Mouse (Mus musculus): ENCODE results near the gene Atxn7l1. TPM values are rescaled to one million over a fixed set of nuclear protein-coding genes. Genes with fewer than 3 reads are reported as not detected.
A peak's percentile ranks its signal among the peaks of the same experiment; 100 is the strongest.

Atxn7l1 gene
- total RNA-seq, 4 experiments from 2014 or later: 20.2 to 22.4 (median 20.7) TPM

GRCm38 (mm10) chr12:33182428-33183137 is 35.1 kb downstream of the Atxn7l1 start:
- DNase-seq (ENCODE audit: low spot score): no peak

GRCm38 (mm10) chr12:33183138-33183627 is 35.7 kb downstream of the Atxn7l1 start:
- no peak for DNase-seq (ENCODE audit: low spot score)

GRCm38 (mm10) chr12:33184137-33184536 is 36.6 kb downstream of the Atxn7l1 start:
- no peak for DNase-seq (ENCODE audit: low spot score)

DNA sequence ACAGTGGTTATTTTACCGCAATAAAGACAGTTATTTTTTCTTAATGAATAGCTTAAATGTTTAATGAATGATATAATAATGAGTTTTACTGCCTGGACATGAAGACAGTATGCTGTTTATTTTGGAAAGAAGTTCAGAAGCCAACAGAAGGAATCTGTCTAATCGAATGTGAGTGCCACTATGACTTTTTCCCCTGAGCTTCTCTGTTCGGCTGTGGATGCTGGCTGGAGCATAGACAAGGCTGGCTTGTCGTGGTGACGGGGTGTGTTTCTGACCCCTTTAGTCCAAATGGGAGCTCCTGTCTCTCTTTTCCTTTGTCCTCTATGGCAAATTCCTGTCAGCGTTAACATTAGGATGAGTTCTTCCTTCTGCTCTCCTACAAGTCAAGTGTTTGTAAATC is 37.6 kb downstream of the Atxn7l1 start:
- no peak for DNase-seq (ENCODE audit: low spot score)

DNA sequence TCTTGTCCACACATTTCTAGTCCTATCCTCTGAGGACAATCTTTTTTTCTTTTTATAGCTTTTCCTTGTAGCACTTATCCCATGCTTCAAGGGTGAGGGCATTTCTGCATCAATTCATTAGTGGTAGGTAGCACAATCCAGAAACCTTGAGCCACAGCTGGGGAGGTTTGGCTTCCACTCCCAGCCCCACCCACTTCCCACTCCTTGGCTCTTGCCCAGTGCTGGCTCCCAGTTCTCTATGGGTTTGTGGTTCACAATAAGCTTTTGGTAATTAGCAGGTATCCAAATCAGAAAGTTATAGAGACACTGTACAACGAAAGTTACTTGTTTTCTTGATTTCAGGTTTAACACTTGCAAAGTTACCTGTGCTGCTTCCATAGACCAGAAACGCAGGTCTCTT is 38.8 kb downstream of the Atxn7l1 start:
- DNase-seq (ENCODE audit: low spot score): peak; percentile 59

DNA sequence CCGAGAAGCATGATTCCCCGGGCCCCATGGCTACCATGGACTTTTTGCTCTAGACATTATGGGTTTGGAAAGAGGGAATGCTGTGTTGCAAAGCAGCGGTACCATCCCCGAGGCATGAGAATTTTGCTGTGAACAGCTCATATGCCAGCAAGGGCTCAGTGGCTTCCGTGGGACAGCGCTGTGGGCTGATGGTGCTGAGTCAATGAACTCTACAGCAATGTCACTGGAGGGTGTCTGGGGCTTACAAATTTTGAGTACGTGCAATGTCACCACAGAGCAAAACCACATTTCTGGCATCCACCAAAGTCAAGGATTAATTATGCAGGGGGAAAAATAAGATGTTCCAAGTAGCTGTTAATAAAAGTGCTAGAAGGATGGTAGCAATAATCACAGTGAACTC is 42.6 kb downstream of the Atxn7l1 start:
- DNase-seq (ENCODE audit: low spot score): no peak

DNA sequence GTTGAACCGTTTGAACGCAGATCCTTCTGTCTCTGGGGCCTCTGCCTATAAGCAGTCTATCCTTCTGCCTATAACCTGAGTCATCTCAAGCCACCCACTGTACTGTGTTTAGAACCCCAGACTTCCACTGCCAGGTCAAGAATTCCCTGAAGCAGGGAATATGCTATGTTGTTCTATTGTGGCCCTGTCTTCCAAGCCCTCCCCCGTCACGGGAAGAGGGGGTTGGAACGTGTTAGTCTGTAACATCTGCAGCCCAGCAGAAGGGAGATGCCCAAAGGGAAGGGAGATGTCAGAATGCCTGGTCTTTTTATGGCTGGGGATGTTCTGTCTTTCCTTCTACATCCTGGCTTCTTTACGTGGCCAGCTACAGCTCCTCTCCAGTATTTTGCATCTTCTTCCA is 43.1 kb downstream of the Atxn7l1 start:
- no peak for DNase-seq (ENCODE audit: low spot score)

DNA sequence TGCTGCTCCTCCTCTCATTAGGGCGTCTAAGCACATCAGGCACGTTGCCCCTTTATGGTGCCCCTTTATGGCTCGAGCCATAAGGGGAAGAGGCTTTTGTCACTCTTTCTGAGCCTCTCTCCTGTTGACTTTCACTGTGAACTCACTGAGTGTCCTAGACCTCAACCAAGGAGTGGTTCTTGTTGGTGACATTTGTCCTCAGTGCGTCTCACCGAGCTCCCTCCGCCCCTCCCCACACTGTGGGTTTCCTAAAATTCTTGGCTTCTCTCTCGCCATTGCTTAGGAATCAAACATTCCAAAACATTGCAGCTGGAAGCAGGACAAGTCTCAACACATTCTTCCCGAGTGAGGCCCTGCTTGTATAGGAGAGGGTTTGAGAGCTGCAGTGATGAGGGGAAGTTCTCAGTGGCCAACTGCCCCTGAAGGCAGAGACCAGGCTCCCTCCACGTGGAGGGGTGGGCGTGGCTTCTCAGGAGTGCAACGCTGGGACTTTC is 46.0 kb downstream of the Atxn7l1 start:
- DNase-seq (ENCODE audit: low spot score): peak; percentile 21

DNA sequence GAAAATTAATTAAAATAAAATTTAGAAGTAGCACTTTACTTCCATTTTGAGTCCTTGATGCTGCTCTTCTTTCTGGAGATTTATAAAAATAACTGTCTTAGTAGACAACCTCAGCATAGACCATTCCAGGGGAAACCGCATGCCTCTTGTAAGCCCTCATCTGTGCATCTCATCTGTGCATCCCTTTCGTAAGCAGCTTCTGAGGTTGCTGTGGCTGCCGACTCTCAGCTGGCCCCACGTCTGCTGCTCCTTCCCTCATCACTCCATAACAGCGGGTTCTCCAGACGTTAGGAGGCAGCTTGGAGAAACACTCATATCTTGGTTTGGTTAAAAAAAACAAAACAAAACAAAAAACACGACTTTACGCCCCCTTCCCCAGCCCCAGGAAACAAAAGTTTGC is 47.7 kb downstream of the Atxn7l1 start:
- DNase-seq (ENCODE audit: low spot score): no peak

- no peak for DNase-seq (ENCODE audit: low spot score)
Observed at GRCm38 (mm10) chr12:33197287-33197686, 49.8 kb downstream of the Atxn7l1 start.

- peak; percentile 47 for DNase-seq (ENCODE audit: low spot score)
Observed at GRCm38 (mm10) chr12:33197746-33198145, 50.3 kb downstream of the Atxn7l1 start.

DNA sequence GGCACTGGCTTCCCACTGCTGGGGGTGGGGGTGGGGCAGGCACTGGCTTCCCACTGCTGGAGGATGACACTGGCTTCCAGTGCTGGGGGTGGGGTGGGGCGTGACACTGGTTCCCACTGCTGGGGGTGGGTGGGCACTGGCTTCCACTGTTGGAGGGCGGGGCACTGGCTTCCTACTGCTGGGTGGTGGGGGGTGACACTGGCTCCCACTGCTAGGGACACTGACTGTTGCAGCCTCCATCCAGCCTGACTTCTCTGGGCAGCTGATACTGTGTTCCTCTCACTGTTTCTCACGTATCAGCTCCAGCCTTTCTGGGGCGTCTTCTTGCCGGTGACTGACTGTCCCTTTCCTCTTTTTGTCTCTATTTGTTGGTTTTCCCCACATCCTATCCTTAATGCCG is 53.6 kb downstream of the Atxn7l1 start:
- DNase-seq (ENCODE audit: low spot score): no peak

GRCm38 (mm10) chr12:33201491-33202210 is 54.2 kb downstream of the Atxn7l1 start:
- no peak for DNase-seq (ENCODE audit: low spot score)

GRCm38 (mm10) chr12:33205255-33205654 is 57.8 kb downstream of the Atxn7l1 start:
- no peak for DNase-seq (ENCODE audit: low spot score)

DNA sequence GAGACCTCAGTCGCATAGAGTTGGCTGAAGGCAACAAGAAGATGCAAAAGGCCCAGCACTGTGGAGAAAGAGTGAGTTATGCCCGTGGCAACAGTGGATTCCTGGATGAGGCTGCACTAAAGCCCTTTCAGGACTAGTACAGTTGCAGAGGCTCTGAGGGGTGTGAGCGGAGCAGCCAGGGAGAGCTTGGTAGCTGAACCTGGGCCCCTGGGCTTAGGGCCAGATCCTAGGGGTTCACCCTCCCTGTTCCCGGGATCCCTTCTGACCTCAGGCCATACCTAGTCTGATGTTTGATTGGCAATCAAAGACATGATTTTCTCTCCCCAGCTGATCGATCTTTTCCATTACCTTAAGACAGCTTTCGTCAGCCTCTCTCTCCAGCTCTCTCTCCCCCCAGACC is 58.8 kb downstream of the Atxn7l1 start:
- no peak for DNase-seq (ENCODE audit: low spot score)

DNA sequence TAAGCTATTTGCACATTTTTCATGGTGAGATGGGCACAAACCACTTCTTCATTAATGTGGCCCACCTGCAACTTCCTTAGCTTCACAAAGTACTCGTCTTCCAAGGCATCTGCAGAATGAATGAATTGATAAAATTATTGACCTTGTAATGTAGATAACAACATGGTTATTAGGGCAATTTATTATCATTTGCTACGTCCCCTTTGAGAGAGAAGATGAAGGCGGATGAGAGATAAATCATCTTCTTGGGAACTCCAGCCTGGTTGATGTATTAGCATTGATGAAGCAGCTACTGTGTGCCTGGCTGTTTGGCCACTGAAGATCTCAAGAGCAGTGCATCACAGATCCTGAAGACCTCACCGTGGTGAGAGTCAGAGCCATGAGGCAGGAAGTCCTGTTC is 63.4 kb downstream of the Atxn7l1 start:
- no peak for DNase-seq (ENCODE audit: low spot score)

DNA sequence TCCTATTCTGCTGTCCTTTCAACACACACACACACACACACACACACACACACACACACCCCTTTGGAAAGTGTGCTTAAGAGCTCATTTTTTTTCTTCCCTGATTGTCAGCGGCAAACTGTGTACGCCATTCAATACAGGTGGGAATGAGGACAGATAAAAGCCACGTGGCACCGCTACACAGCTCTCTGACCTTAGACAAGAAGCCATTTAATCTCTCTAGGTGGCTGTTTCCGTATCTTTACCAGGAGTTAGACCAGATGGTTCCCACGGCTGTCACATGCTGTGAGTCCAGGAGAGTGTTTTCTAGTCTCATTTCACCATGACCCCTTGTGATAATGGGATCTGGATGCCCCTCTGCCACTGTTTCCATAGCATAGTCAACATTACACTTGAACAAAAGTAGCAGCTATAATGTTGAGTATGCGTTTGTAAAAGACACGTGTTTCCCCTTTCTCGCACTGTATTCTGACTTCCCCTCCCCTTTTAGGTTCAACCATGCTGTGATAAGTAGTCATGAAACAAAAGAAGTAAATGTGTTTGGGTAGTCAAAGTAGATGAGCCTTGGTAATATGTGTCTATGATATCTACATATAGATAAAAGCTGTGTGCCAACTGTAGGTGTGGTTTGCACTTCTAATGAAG is 70.8 kb downstream of the Atxn7l1 start:
- DNase-seq (ENCODE audit: low spot score): no peak

DNA sequence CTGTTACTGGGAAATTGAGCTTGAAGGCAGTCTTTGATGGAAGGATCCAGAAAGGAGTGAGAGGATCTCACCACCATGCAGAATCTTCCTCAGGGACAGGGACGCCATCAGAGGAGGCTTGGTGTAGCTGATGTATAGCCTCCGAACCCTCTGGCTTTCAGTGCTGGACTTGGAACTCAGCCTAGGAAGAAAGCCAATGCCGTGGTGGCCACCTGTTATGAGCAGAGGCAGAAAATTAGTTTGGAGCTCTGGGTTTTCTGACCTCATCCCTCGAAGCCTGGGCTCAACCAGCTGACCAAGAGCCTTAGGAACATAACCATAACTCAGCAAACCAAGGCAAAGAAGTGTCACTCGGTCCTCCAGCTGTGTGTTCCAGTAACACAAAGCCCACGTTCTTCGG is 71.9 kb downstream of the Atxn7l1 start:
- DNase-seq (ENCODE audit: low spot score): no peak

DNA sequence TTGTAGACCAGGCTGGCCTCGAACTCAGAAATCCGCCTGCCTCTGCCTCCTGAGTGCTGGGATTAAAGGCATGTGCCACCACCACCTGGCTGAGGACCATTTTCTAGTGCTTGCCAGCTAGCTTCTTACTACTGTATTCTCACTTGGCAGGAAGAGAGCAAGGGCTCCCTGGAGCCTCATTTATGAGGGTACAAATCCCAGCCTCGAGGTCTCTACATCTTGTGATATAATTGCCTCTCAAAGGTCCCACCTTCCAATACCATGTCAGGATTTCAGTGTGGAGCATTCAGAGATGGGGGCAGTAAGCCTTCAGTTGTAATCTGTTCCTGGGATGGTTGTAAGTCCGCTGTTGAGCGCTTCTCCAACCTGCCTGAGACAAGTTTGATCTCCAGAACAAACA is 72.6 kb downstream of the Atxn7l1 start:
- DNase-seq (ENCODE audit: low spot score): no peak

- DNase-seq (ENCODE audit: low spot score): peak; percentile 13
Observed at GRCm38 (mm10) chr12:33220509-33221051, 73.1 kb downstream of the Atxn7l1 start.

DNA sequence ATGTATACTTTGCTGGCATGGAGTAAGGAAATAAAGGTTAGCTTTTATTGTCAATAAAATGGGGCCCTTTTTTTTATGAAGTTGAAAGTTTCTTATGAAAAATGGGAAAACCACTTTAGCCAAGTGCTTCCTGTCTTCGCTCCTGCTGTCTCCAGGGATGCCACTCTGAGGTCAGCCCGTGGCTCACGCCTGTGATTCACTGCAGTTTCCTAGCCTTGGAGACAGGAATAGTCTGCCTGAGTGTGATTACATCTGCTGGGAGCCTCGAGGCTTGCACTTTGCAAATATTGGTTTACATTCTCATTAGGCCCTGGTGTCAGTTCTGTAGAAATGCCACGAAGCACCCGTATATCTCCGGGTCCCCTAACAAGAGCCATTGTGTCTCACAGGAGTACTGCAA is 74.7 kb downstream of the Atxn7l1 start:
- no peak for DNase-seq (ENCODE audit: low spot score)

GRCm38 (mm10) chr12:33225117-33225541 is 77.6 kb downstream of the Atxn7l1 start:
- no peak for DNase-seq (ENCODE audit: low spot score)
